Mouse (Mus musculus) bone marrow macrophage, adult 2 months (primary cell): ENCODE measurements around the gene Rcan2.

Experiments used
- CTCF ChIP-seq: IDR thresholded peaks from 2 replicates; pipeline ENCODE4 v1.5.1; 2012; ENCODE audit warnings: low read depth, mild to moderate bottlenecking, low read length, moderate library complexity
- POLR2A ChIP-seq: IDR thresholded peaks from 2 replicates; pipeline ENCODE4 v1.6.1; 2012; ENCODE audit warnings: mild to moderate bottlenecking, low read depth, low read length, borderline replicate concordance

DNA sequence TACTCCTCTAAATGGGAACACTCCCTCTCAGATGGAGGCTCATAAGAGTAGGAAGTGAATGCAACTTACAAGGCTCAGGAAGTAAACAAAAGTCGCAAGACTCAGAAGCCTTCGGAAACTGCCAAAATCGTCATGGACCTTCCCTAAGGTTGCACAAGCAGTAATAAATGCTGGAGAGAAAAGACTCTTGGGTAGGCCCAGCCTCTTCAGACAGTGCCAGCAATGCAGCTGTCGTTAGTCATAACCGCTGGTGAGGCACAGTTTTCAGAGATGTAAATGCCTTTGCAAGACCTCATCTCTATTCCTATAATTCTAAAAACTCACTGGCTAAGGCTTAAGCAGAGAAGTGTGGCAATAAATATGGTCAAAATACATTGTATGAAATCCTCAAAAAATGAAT is 12.9 kb upstream of the Rcan2 start:
- no peak for TF ChIP-seq CTCF
- no peak for TF ChIP-seq POLR2A
